In the genomic region with DNA sequence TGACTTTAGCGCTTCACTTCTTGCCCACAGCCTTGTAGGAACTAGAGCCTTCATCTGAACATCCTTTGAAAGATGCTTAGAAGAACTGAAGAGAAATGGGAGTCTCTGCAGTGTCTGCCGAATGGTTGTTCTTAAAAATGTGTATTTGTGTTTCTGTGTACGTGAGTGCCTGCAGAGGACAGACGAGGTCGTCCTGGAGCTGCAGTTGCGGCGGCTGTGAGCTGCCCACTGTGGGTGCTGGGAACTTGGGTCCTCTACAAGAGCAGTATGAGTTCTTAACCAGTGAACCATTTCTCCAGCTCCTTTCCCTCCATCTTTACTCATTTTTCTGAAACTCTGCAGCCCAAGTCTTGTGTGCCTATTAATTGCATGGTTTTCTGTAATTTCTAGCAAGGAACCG, we compare ENCODE assay signal across 8 mouse cellular contexts. TPM values are rescaled to one million over a fixed set of nuclear protein-coding genes. Genes with fewer than 3 reads are reported as not detected.
DNase-seq lines count a peak whose midpoint lies in the region; ATAC-seq and TF ChIP-seq lines count a peak whose summit lies in the region.

No protein-coding gene starts in this region.

- 0 out of 2 replicates have a peak, but pooled peaks cover 4% of the 10 kb centered on the region for H3K4me1 ChIP-seq in hindbrain, embryonic 11.5 days (replicated peaks; ENCODE audit: control insufficient read depth, insufficient read depth, low read length)
- H3K4me1 ChIP-seq in lung, postnatal 0 days (ENCODE audit: insufficient read depth, low read depth, low read length) = peaks cover 11% of the 10 kb centered on the region; the same call in 1 of the 2 replicates

- peak overlapping the region; percentile 75 for H3K4me3 ChIP-seq in left cerebral cortex, adult 2 months
- peak overlapping the region; percentile 85 for H3K4me3 ChIP-seq in hindbrain, embryonic 11.5 days (ENCODE audit: low read depth, low read length)
- H3K4me3 ChIP-seq in lung, postnatal 0 days (ENCODE audit: low read depth, low read length) = peak overlapping the region; percentile 87

- no peak for TF ChIP-seq EP300 in lung, postnatal 0 days (IDR thresholded peaks at IDR 0.05)

- H3K36me3 ChIP-seq in hindbrain, embryonic 11.5 days (ENCODE audit: control insufficient read depth, insufficient read depth, low read length) = no peaks in the 10 kb centered on the region
- no peaks in the 10 kb centered on the region for H3K36me3 ChIP-seq in lung, postnatal 0 days (ENCODE audit: insufficient read depth, low read length)

- peak; percentile 19 for ATAC-seq in common myeloid progenitor, adult 5-6 weeks (replicated peaks; ENCODE audit: low read depth, poor library complexity, severe bottlenecking)
- ATAC-seq in hindbrain, embryonic 11.5 days (ENCODE audit: low FRiP score) = peak; percentile 34
- ATAC-seq in lung, postnatal 0 days = no peak

- WGBS in hindbrain, embryonic 11.5 days = 62% methylated on average over 8 of the region's 8 CpGs
- 33% methylated on average over 8 of the region's 8 CpGs for WGBS in lung, postnatal 0 days

- peak overlapping the region; percentile 98 for H3K9ac ChIP-seq in hindbrain, embryonic 11.5 days (ENCODE audit: low read depth, low read length)
- H3K9ac ChIP-seq in lung, postnatal 0 days (replicated peaks; ENCODE audit: low read depth) = peak overlapping the region; percentile 95

- H3K4me2 ChIP-seq in hindbrain, embryonic 11.5 days (replicated peaks; ENCODE audit: low read depth, low read length) = peak overlapping the region; percentile 76
- peak overlapping the region; percentile 97 for H3K4me2 ChIP-seq in lung, postnatal 0 days (replicated peaks; ENCODE audit: low read depth, low read length)

- no peak for TF ChIP-seq CTCF in left cerebral cortex, adult 2 months (IDR thresholded peaks at IDR 0.05)
- TF ChIP-seq CTCF in lung, postnatal 0 days (IDR thresholded peaks at IDR 0.05) = no peak

- H3K27ac ChIP-seq in left cerebral cortex, adult 2 months = peak overlapping the region; percentile 99
- H3K27ac ChIP-seq in hindbrain, embryonic 11.5 days (ENCODE audit: low read depth, low read length) = no peak overlapping the region
- H3K27ac ChIP-seq in lung, postnatal 0 days (ENCODE audit: low read length) = peak overlapping the region; percentile 20

- no peaks in the 10 kb centered on the region for H3K27me3 ChIP-seq in hindbrain, embryonic 11.5 days (ENCODE audit: control insufficient read depth, insufficient read depth, low read length)
- H3K27me3 ChIP-seq in lung, postnatal 0 days (replicated peaks; ENCODE audit: insufficient read depth, low read length) = no peaks in the 10 kb centered on the region

- no peaks in the 10 kb centered on the region for H3K9me3 ChIP-seq in hindbrain, embryonic 11.5 days (ENCODE audit: control insufficient read depth, low read length)
- H3K9me3 ChIP-seq in lung, postnatal 0 days (ENCODE audit: low read length) = no peaks in the 10 kb centered on the region

- intact Hi-C loops in left cerebral cortex, adult 2 months (cut with DNase I) = no loop called here

- DNase-seq in left cerebral cortex, adult 2 months (ENCODE audit: extremely low spot score in 1 of 2, low spot score in 2 of 2) = peak in 1 of 2 experiments; percentile 13
- DNase-seq in left cerebral cortex, adult 18-20 months (ENCODE audit: low spot score in 2 of 2) = no peak
- DNase-seq in hindbrain, embryonic 11.5 days (ENCODE audit: low spot score) = no peak
- no peak for DNase-seq in lung, postnatal 0 days (ENCODE audit: low spot score)
- DNase-seq in ovary, postnatal 14 days (ENCODE audit: low spot score) = no peak
- no peak for DNase-seq in spleen, adult 18-20 months
- no peak for DNase-seq in urinary bladder, postnatal 4 days (ENCODE audit: low spot score in 2 of 2)

RNA-seq across cellular contexts. Expression of a gene that starts 0.5 kb away (rescaled TPM):
- total RNA-seq in left cerebral cortex, adult 2 months (2021) = 10 to 100 TPM; 18.6 to 27.6 TPM
- 10 to 100 TPM; 21.7 to 24.8 TPM for total RNA-seq in left cerebral cortex, adult 18-20 months (2021)
- total RNA-seq in common myeloid progenitor, adult 5-6 weeks (2017) = 24.1 and 27.9 TPM in 2 replicates
- 41.8 and 42.4 TPM in 2 replicates for polyA plus RNA-seq in hindbrain, embryonic 11.5 days (2014; fragmentation: Nextera tagmentation; extraction: Ambion mirVana)
- polyA plus RNA-seq in lung, postnatal 0 days (2015; fragmentation: Nextera tagmentation; extraction: Ambion mirVana) = 20.8 and 23.4 TPM in 2 replicates

RNA-seq across cellular contexts. Expression of a gene that starts 0.5 kb away (rescaled TPM):
- total RNA-seq in left cerebral cortex, adult 2 months (2021) = 1 to 10 TPM; 6.4 to 6.5 TPM
- total RNA-seq in left cerebral cortex, adult 18-20 months (2021) = 1 to 10 TPM; 5.5 to 5.8 TPM
- total RNA-seq in common myeloid progenitor, adult 5-6 weeks (2017) = 2.6 and 4.7 TPM in 2 replicates
- polyA plus RNA-seq in hindbrain, embryonic 11.5 days (2014; fragmentation: Nextera tagmentation; extraction: Ambion mirVana) = 10.7 and 10.9 TPM in 2 replicates
- 2.9 and 3.9 TPM in 2 replicates for polyA plus RNA-seq in lung, postnatal 0 days (2015; fragmentation: Nextera tagmentation; extraction: Ambion mirVana)

RNA-seq across cellular contexts. Expression of a gene that starts 52.4 kb away (rescaled TPM):
- total RNA-seq in left cerebral cortex, adult 2 months (2021) = not detected
- under 1 TPM in 1 of 2 experiments, not detected in 1; 0.30 TPM for total RNA-seq in left cerebral cortex, adult 18-20 months (2021)
- total RNA-seq in common myeloid progenitor, adult 5-6 weeks (2017) = not detected in 2 replicates
- polyA plus RNA-seq in hindbrain, embryonic 11.5 days (2014; fragmentation: Nextera tagmentation; extraction: Ambion mirVana) = not detected in 2 replicates
- polyA plus RNA-seq in lung, postnatal 0 days (2015; fragmentation: Nextera tagmentation; extraction: Ambion mirVana) = not detected in 2 replicates

RNA-seq across cellular contexts. Expression of a gene that starts 58.3 kb away (rescaled TPM):
- total RNA-seq in left cerebral cortex, adult 2 months (2021) = not detected
- not detected for total RNA-seq in left cerebral cortex, adult 18-20 months (2021)
- not detected in 2 replicates for total RNA-seq in common myeloid progenitor, adult 5-6 weeks (2017)
- not detected in 2 replicates for polyA plus RNA-seq in hindbrain, embryonic 11.5 days (2014; fragmentation: Nextera tagmentation; extraction: Ambion mirVana)
- not detected in 2 replicates for polyA plus RNA-seq in lung, postnatal 0 days (2015; fragmentation: Nextera tagmentation; extraction: Ambion mirVana)
